Mouse (Mus musculus): ENCODE results near the gene S100a1. TPM values are rescaled to one million over a fixed set of nuclear protein-coding genes. Genes with fewer than 3 reads are reported as not detected.

The S100a1 gene
- polyA plus RNA-seq, 1 experiment from 2014 or later, result 6.4 TPM

- 5% methylated on average over 20 of the region's 20 CpGs for WGBS
- H3K9me3 ChIP-seq, result no peaks in the 10 kb centered on the region
- peak overlapping the region; percentile 99 for H3K27ac ChIP-seq (replicated peaks)
- peaks cover 24% of the 10 kb centered on the region for H3K27me3 ChIP-seq (replicated peaks; ENCODE audit: low read depth, poor library complexity, severe bottlenecking)
- H3K4me3 ChIP-seq, result peak overlapping the region; percentile 97
- DNase-seq (ENCODE audit: low spot score), result no peak
- peaks cover 15% of the 10 kb centered on the region for H3K4me1 ChIP-seq
- peaks cover 43% of the 10 kb centered on the region for H3K36me3 ChIP-seq (replicated peaks)
These were observed 5.8 kb downstream of the S100a1 start for GRCm38 (mm10) chr3:90508287-90508949.

GRCm38 (mm10) chr3:90506362-90506761, 7.8 kb downstream of the S100a1 start:
- DNase-seq (ENCODE audit: low spot score), result no peak
- 92% methylated on average over 3 of the region's 3 CpGs for WGBS

GRCm38 (mm10) chr3:90505216-90505615, 9.0 kb downstream of the S100a1 start:
- no peak for DNase-seq (ENCODE audit: low spot score)
- Histone ChIP-seq H3K9me3 (no peaks in the 10 kb centered on the region), H3K27ac (replicated peaks) (no peak overlapping the region), H3K4me1 (peaks cover 13% of the 10 kb centered on the region), H3K4me3 (no peak overlapping the region), H3K36me3 (replicated peaks) (peaks cover 75% of the 10 kb centered on the region), H3K27me3 (replicated peaks; ENCODE audit: low read depth, poor library complexity, severe bottlenecking) (no peaks in the 10 kb centered on the region)
- 94% methylated on average over 5 of the region's 5 CpGs for WGBS

More at GRCm38 (mm10) chr3:90506362-90506761, 7.8 kb downstream of the S100a1 start:
- H3K36me3 ChIP-seq (replicated peaks), result peaks cover 64% of the 10 kb centered on the region
- peaks cover 13% of the 10 kb centered on the region for H3K4me1 ChIP-seq
- H3K9me3 ChIP-seq, result no peaks in the 10 kb centered on the region
- H3K4me3 ChIP-seq, result no peak overlapping the region
- H3K27me3 ChIP-seq (replicated peaks; ENCODE audit: low read depth, poor library complexity, severe bottlenecking), result 0 out of 2 replicates have a peak, but pooled peaks cover 6% of the 10 kb centered on the region
- no peak overlapping the region for H3K27ac ChIP-seq (replicated peaks)

- 86% methylated on average over 4 of the region's 4 CpGs for WGBS
- DNase-seq (ENCODE audit: low spot score), result no peak
- H3K4me3 ChIP-seq, result no peak overlapping the region
- no peaks in the 10 kb centered on the region for H3K9me3 ChIP-seq
- no peak overlapping the region for H3K27ac ChIP-seq (replicated peaks)
- H3K4me1 ChIP-seq, result peaks cover 13% of the 10 kb centered on the region
- peaks cover 93% of the 10 kb centered on the region for H3K36me3 ChIP-seq (replicated peaks)
- no peaks in the 10 kb centered on the region for H3K27me3 ChIP-seq (replicated peaks; ENCODE audit: low read depth, poor library complexity, severe bottlenecking)
These were observed 10.7 kb downstream of the S100a1 start for GRCm38 (mm10) chr3:90503444-90503843.

GRCm38 (mm10) chr3:90497597-90497996, 16.6 kb downstream of the S100a1 start:
- peaks cover 78% of the 10 kb centered on the region for H3K36me3 ChIP-seq (replicated peaks)
- H3K4me3 ChIP-seq, result no peak overlapping the region
- H3K27ac ChIP-seq (replicated peaks), result no peak overlapping the region
- H3K4me1 ChIP-seq, result no peaks in the 10 kb centered on the region
- H3K27me3 ChIP-seq (replicated peaks; ENCODE audit: low read depth, poor library complexity, severe bottlenecking), result no peaks in the 10 kb centered on the region
- DNase-seq (ENCODE audit: low spot score), result no peak
- H3K9me3 ChIP-seq, result no peaks in the 10 kb centered on the region

GRCm38 (mm10) chr3:90495850-90496525, 18.2 kb downstream of the S100a1 start:
- DNase-seq (ENCODE audit: low spot score), result no peak
- 93% methylated on average over 7 of the region's 7 CpGs for WGBS
- Histone ChIP-seq H3K27ac (replicated peaks) (no peak overlapping the region), H3K9me3 (no peaks in the 10 kb centered on the region), H3K4me1 (no peaks in the 10 kb centered on the region), H3K4me3 (no peak overlapping the region), H3K36me3 (replicated peaks) (peaks cover 62% of the 10 kb centered on the region), H3K27me3 (replicated peaks; ENCODE audit: low read depth, poor library complexity, severe bottlenecking) (no peaks in the 10 kb centered on the region)

GRCm38 (mm10) chr3:90493831-90494540, 20.2 kb downstream of the S100a1 start:
- Histone ChIP-seq H3K27me3 (replicated peaks; ENCODE audit: low read depth, poor library complexity, severe bottlenecking) (no peaks in the 10 kb centered on the region), H3K4me3 (no peak overlapping the region), H3K9me3 (no peaks in the 10 kb centered on the region), H3K27ac (replicated peaks) (no peak overlapping the region), H3K4me1 (peaks cover 7% of the 10 kb centered on the region), H3K36me3 (replicated peaks) (peaks cover 50% of the 10 kb centered on the region)
- DNase-seq (ENCODE audit: low spot score), result no peak
- WGBS, result 67% methylated on average over 4 of the region's 4 CpGs

- DNase-seq (ENCODE audit: low spot score), result no peak
- H3K27me3 ChIP-seq (replicated peaks; ENCODE audit: low read depth, poor library complexity, severe bottlenecking), result no peaks in the 10 kb centered on the region
- H3K4me3 ChIP-seq, result 0 out of 2 replicates have a peak overlapping the region, but pooled peaks have one; percentile 67
- H3K36me3 ChIP-seq (replicated peaks), result peaks cover 50% of the 10 kb centered on the region
- 35% methylated on average over 2 of the region's 2 CpGs for WGBS
- no peak overlapping the region for H3K27ac ChIP-seq (replicated peaks)
- peaks cover 7% of the 10 kb centered on the region for H3K4me1 ChIP-seq
- H3K9me3 ChIP-seq, result no peaks in the 10 kb centered on the region
These were observed 22.8 kb downstream of the S100a1 start for GRCm38 (mm10) chr3:90491350-90491749.

- under 1% methylated on average over 37 of the region's 37 CpGs for WGBS
- peak within 1 kb of the TSS; percentile 88 for H3K27ac ChIP-seq (replicated peaks)
These were observed 23.4 kb downstream of the S100a1 start, which contains the start of gene Snapin for GRCm38 (mm10) chr3:90490696-90491256. Snapin (minus strand) TSS chr3:90491033.

GRCm38 (mm10) chr3:90488576-90488975, 25.6 kb downstream of the S100a1 start:
- peaks cover 7% of the 10 kb centered on the region for H3K4me1 ChIP-seq
- H3K4me3 ChIP-seq, result no peak overlapping the region
- H3K36me3 ChIP-seq (replicated peaks), result peaks cover 61% of the 10 kb centered on the region
- WGBS, result 89% methylated on average over 6 of the region's 6 CpGs
- DNase-seq (ENCODE audit: low spot score), result no peak
- no peak overlapping the region for H3K27ac ChIP-seq (replicated peaks)
- H3K27me3 ChIP-seq (replicated peaks; ENCODE audit: low read depth, poor library complexity, severe bottlenecking), result no peaks in the 10 kb centered on the region
- no peaks in the 10 kb centered on the region for H3K9me3 ChIP-seq

More at GRCm38 (mm10) chr3:90490696-90491256, 23.4 kb downstream of the S100a1 start, which contains the start of gene Snapin:
- peak within 1 kb of the TSS; percentile 67 for H3K4me3 ChIP-seq
- no peaks in the 10 kb centered on the region for H3K9me3 ChIP-seq
- no peaks in the 10 kb centered on the region for H3K27me3 ChIP-seq (replicated peaks; ENCODE audit: low read depth, poor library complexity, severe bottlenecking)
- H3K4me1 ChIP-seq, result peaks cover 7% of the 10 kb centered on the region
- H3K36me3 ChIP-seq (replicated peaks), result peaks cover 50% of the 10 kb centered on the region
- peak; percentile 96 for DNase-seq (ENCODE audit: low spot score)

- no peak for DNase-seq (ENCODE audit: low spot score)
- Histone ChIP-seq H3K27ac (replicated peaks) (no peak overlapping the region), H3K36me3 (replicated peaks) (peaks cover 76% of the 10 kb centered on the region), H3K4me1 (peaks cover 7% of the 10 kb centered on the region), H3K27me3 (replicated peaks; ENCODE audit: low read depth, poor library complexity, severe bottlenecking) (no peaks in the 10 kb centered on the region), H3K9me3 (no peaks in the 10 kb centered on the region), H3K4me3 (no peak overlapping the region)
- 87% methylated on average over 5 of the region's 5 CpGs for WGBS
These were observed 27.2 kb downstream of the S100a1 start for GRCm38 (mm10) chr3:90486998-90487397.

- Histone ChIP-seq H3K27ac (replicated peaks) (peak within 1 kb of the TSS; percentile 96), H3K4me3 (peak within 1 kb of the TSS; percentile 78), H3K36me3 (replicated peaks) (peaks cover 39% of the 10 kb centered on the region), H3K4me1 (peaks cover 10% of the 10 kb centered on the region), H3K9me3 (no peaks in the 10 kb centered on the region), H3K27me3 (replicated peaks; ENCODE audit: low read depth, poor library complexity, severe bottlenecking) (no peaks in the 10 kb centered on the region)
- DNase-seq (ENCODE audit: low spot score), result peak; percentile 96
- under 1% methylated on average over 45 of the region's 45 CpGs for WGBS
These were observed 38.2 kb downstream of the S100a1 start, which contains the start of gene Ilf2 for GRCm38 (mm10) chr3:90475831-90476611. Ilf2 (plus strand) TSS chr3:90476126.
